Mouse (Mus musculus) heart, embryonic 12.5 days (tissue): ENCODE measurements around the gene Gsdma. TPM values are rescaled to one million over a fixed set of nuclear protein-coding genes. Genes with fewer than 3 reads are reported as not detected.
"Not testable (repeated sequence)": the region's sequence is repeated elsewhere in the genome, so short reads cannot be mapped to it uniquely, and the experiment has no call there.

Experiments
- ATAC-seq: fragments of 200-750 bp; cut with Nextera tagmentation; 2 replicates; pipeline ENCODE4 v1.8.0; 2017; ENCODE audit warnings: moderate TSS enrichment, moderate library complexity; ENCODE audit not compliant: insufficient number of reproducible peaks, low FRiP score
- H3K27ac ChIP-seq: fragments of 300-500 bp; sonication (generic); 2 replicates; pipeline ENCODE4 v1.5.1; 2016; ENCODE audit warnings: mild to moderate bottlenecking, moderate library complexity; ENCODE audit not compliant: poor library complexity, severe bottlenecking
- H3K27me3 ChIP-seq: fragments of 300-500 bp; sonication (generic); replicated peaks from 2 replicates; pipeline ENCODE4 v1.6.1; 2016; ENCODE audit warnings: mild to moderate bottlenecking, moderate library complexity
- H3K36me3 ChIP-seq: fragments of 300-500 bp; sonication (generic); 2 replicates; pipeline ENCODE4 v1.6.1; 2016; ENCODE audit warnings: mild to moderate bottlenecking, moderate library complexity
- H3K4me1 ChIP-seq: fragments of 300-500 bp; sonication (generic); replicated peaks from 2 replicates; pipeline ENCODE4 v1.6.1; 2016; ENCODE audit warnings: mild to moderate bottlenecking
- H3K4me2 ChIP-seq: fragments of 300-500 bp; sonication (generic); 2 replicates; pipeline ENCODE4 v1.6.1; 2016; ENCODE audit warnings: mild to moderate bottlenecking, moderate library complexity
- H3K4me3 ChIP-seq: fragments of 300-500 bp; sonication (generic); 2 replicates; pipeline ENCODE4 v1.5.1; 2016; ENCODE audit warnings: mild to moderate bottlenecking
- H3K9ac ChIP-seq: fragments of 300-500 bp; sonication (generic); 2 replicates; pipeline ENCODE4 v1.6.1; 2016; ENCODE audit warnings: mild to moderate bottlenecking, moderate library complexity
- H3K9me3 ChIP-seq: fragments of 300-500 bp; sonication (generic); replicated peaks from 2 replicates; pipeline ENCODE4 v1.6.1; 2016; ENCODE audit warnings: mild to moderate bottlenecking, moderate library complexity
- WGBS: fragments of 180-500 bp; shearing (Covaris S2); methylation state at CpG from one replicate; pipeline ENCODE4 v1.1.7; 2016; 5-methylcytosine and 5-hydroxymethylcytosine counted together
- polyA plus RNA-seq: library from polyadenylated mRNA; unstranded; fragments of >200 nt; fragmentation: Nextera tagmentation; extraction: Ambion mirVana; gene quantifications from 2 replicates; pipeline ENCODE4 v1.2.1, GENCODE M21; 2016

The Gsdma gene
- polyA plus RNA-seq = not detected in 2 replicates

- H3K9ac ChIP-seq = no peak within 1 kb of the TSS
- H3K27me3 ChIP-seq = peaks cover 63% of the 10 kb centered on the region
- H3K4me3 ChIP-seq = no peak within 1 kb of the TSS
- H3K36me3 ChIP-seq = no peaks in the 10 kb centered on the region
- H3K9me3 ChIP-seq = no peaks in the 10 kb centered on the region
- no peak for ATAC-seq
- no peaks in the 10 kb centered on the region; the same call in 1 of the 2 replicates for H3K4me1 ChIP-seq
- H3K27ac ChIP-seq = no peak within 1 kb of the TSS
- no peak within 1 kb of the TSS for H3K4me2 ChIP-seq
- 15% methylated on average over 4 of the region's 4 CpGs for WGBS
These were observed at the start of gene Gsdma for GRCm38 (mm10) chr11:98664091-98664490. Gsdma (plus strand) TSS chr11:98664351.

GRCm38 (mm10) chr11:98620791-98621190, 43.4 kb upstream of the Gsdma start:
- Histone ChIP-seq H3K4me3 (no peak overlapping the region), H3K27ac (no peak overlapping the region), H3K4me2 (no peak overlapping the region), H3K9me3 (peaks cover 20% of the 10 kb centered on the region), H3K4me1 (no peaks in the 10 kb centered on the region), H3K36me3 (no peaks in the 10 kb centered on the region), H3K27me3 (no peaks in the 10 kb centered on the region), H3K9ac (no peak overlapping the region)
- no peak for ATAC-seq
- 86% methylated on average over 13 of the region's 13 CpGs for WGBS

GRCm38 (mm10) chr11:98623981-98624380, 40.2 kb upstream of the Gsdma start:
- not testable (repeated sequence) for H3K4me1 ChIP-seq, ATAC-seq, H3K36me3 ChIP-seq, H3K27me3 ChIP-seq, H3K9ac ChIP-seq, H3K27ac ChIP-seq, H3K4me3 ChIP-seq, H3K4me2 ChIP-seq
- WGBS = 74% methylated on average over 6 of the region's 6 CpGs
- H3K9me3 ChIP-seq = peaks cover 20% of the 10 kb centered on the region

- not testable (repeated sequence) for H3K27me3 ChIP-seq, H3K27ac ChIP-seq, H3K4me2 ChIP-seq, H3K9ac ChIP-seq, ATAC-seq, H3K4me3 ChIP-seq, H3K36me3 ChIP-seq, H3K4me1 ChIP-seq
- 68% methylated on average over 2 of the region's 2 CpGs for WGBS
- H3K9me3 ChIP-seq = peaks cover 20% of the 10 kb centered on the region
These were observed 39.8 kb upstream of the Gsdma start for GRCm38 (mm10) chr11:98624381-98624780.

GRCm38 (mm10) chr11:98625611-98626410, 38.3 kb upstream of the Gsdma start, which contains the start of the genes Gm12355 and Gsdma3:
Gm12355 (minus strand) TSS chr11:98625661.
Gsdma3 (plus strand) TSS chr11:98626360.
- Histone ChIP-seq H3K9me3 (peaks cover 20% of the 10 kb centered on the region), H3K4me2 (no peak within 1 kb of the TSS), H3K4me3 (no peak within 1 kb of the TSS), H3K36me3 (no peaks in the 10 kb centered on the region), H3K27ac (no peak within 1 kb of the TSS), H3K4me1 (no peaks in the 10 kb centered on the region), H3K9ac (no peak within 1 kb of the TSS), H3K27me3 (peaks cover 5% of the 10 kb centered on the region; the same call in 1 of the 2 replicates)
- WGBS = 87% methylated on average over 10 of the region's 10 CpGs
- ATAC-seq = no peak

GRCm38 (mm10) chr11:98628706-98629105, 35.4 kb upstream of the Gsdma start:
- Histone ChIP-seq H3K27ac (no peak overlapping the region), H3K4me2 (no peak overlapping the region), H3K9ac (no peak overlapping the region), H3K4me1 (no peaks in the 10 kb centered on the region), H3K9me3 (peaks cover 4% of the 10 kb centered on the region), H3K27me3 (peaks cover 17% of the 10 kb centered on the region; the same call in 1 of the 2 replicates), H3K36me3 (no peaks in the 10 kb centered on the region), H3K4me3 (no peak overlapping the region)
- 86% methylated on average over 3 of the region's 3 CpGs for WGBS
- no peak for ATAC-seq

GRCm38 (mm10) chr11:98630646-98631045, 33.5 kb upstream of the Gsdma start:
- Histone ChIP-seq H3K27ac (no peak overlapping the region), H3K9me3 (no peaks in the 10 kb centered on the region), H3K4me3 (no peak overlapping the region), H3K4me1 (no peaks in the 10 kb centered on the region), H3K36me3 (no peaks in the 10 kb centered on the region), H3K27me3 (peaks cover 17% of the 10 kb centered on the region; the same call in 1 of the 2 replicates), H3K4me2 (no peak overlapping the region), H3K9ac (no peak overlapping the region)
- WGBS = 75% methylated on average over 5 of the region's 5 CpGs
- ATAC-seq = no peak

GRCm38 (mm10) chr11:98635312-98635970, 28.7 kb upstream of the Gsdma start:
- not testable (repeated sequence) for H3K36me3 ChIP-seq, H3K4me3 ChIP-seq, H3K9me3 ChIP-seq, H3K4me1 ChIP-seq, H3K9ac ChIP-seq, ATAC-seq, H3K4me2 ChIP-seq, H3K27ac ChIP-seq
- H3K27me3 ChIP-seq = peaks cover 16% of the 10 kb centered on the region; the same call in 1 of the 2 replicates
- WGBS = 32% methylated on average over 10 of the region's 10 CpGs

- H3K27ac ChIP-seq = no peak overlapping the region
- no peaks in the 10 kb centered on the region for H3K4me1 ChIP-seq
- WGBS = 60% methylated on average over 1 of the region's 1 CpGs
- H3K27me3 ChIP-seq = peaks cover 13% of the 10 kb centered on the region; the same call in 1 of the 2 replicates
- H3K4me2 ChIP-seq = no peak overlapping the region
- no peaks in the 10 kb centered on the region for H3K9me3 ChIP-seq
- no peaks in the 10 kb centered on the region for H3K36me3 ChIP-seq
- no peak overlapping the region for H3K9ac ChIP-seq
- ATAC-seq = no peak
- no peak overlapping the region for H3K4me3 ChIP-seq
These were observed 26.6 kb upstream of the Gsdma start for GRCm38 (mm10) chr11:98637501-98637900.

- no peak overlapping the region for H3K4me2 ChIP-seq
- H3K9ac ChIP-seq = no peak overlapping the region
- H3K4me3 ChIP-seq = no peak overlapping the region
- no peak for ATAC-seq
- no peaks in the 10 kb centered on the region for H3K4me1 ChIP-seq
- H3K9me3 ChIP-seq = no peaks in the 10 kb centered on the region
- 0 out of 2 replicates have a peak, but pooled peaks cover 9% of the 10 kb centered on the region for H3K27me3 ChIP-seq
- H3K36me3 ChIP-seq = no peaks in the 10 kb centered on the region
- 47% methylated on average over 5 of the region's 5 CpGs for WGBS
- H3K27ac ChIP-seq = no peak overlapping the region
These were observed 24.1 kb upstream of the Gsdma start for GRCm38 (mm10) chr11:98640091-98640490.

- Histone ChIP-seq H3K4me1 (no peaks in the 10 kb centered on the region), H3K36me3 (no peaks in the 10 kb centered on the region), H3K4me2 (no peak overlapping the region), H3K4me3 (no peak overlapping the region), H3K27me3 (peaks cover 34% of the 10 kb centered on the region), H3K9ac (no peak overlapping the region), H3K9me3 (no peaks in the 10 kb centered on the region), H3K27ac (no peak overlapping the region)
- 83% methylated on average over 3 of the region's 3 CpGs for WGBS
- no peak for ATAC-seq
These were observed 19.4 kb upstream of the Gsdma start for GRCm38 (mm10) chr11:98644757-98645156.
